Mouse (Mus musculus) urinary bladder, postnatal 4 days (tissue): Measurements from ENCODE around the gene Cenpi.

Experiments
- DNase-seq, 2 experiments: peaks; one replicate each; pipeline ENCODE4 v3.0.0; 2021 to 2022; ENCODE audit warnings: low spot score in 2 of 2

Gene Cenpi

GRCm38 (mm10) chrX:134362156-134362555 is 54.3 kb downstream of the Cenpi start:
- DNase-seq: no peak

GRCm38 (mm10) chrX:134365421-134365820 is 57.5 kb downstream of the Cenpi start:
- no peak for DNase-seq

GRCm38 (mm10) chrX:134366547-134366946 is 58.7 kb downstream of the Cenpi start:
- no peak for DNase-seq

GRCm38 (mm10) chrX:134371279-134371678 is 63.4 kb downstream of the Cenpi start:
- DNase-seq: no peak

- no peak for DNase-seq
These were observed 66.3 kb downstream of the Cenpi start for GRCm38 (mm10) chrX:134374190-134374589.

GRCm38 (mm10) chrX:134384896-134385295 is 77.0 kb downstream of the Cenpi start:
- no peak for DNase-seq

- DNase-seq: no peak
These were observed 91.1 kb downstream of the Cenpi start for GRCm38 (mm10) chrX:134398972-134399371.

GRCm38 (mm10) chrX:134403863-134404583 is 96.1 kb downstream of the Cenpi start, which contains the start of gene Drp2:
TSS of gene Drp2 (plus strand) at chrX:134404551.
- DNase-seq: no peak

GRCm38 (mm10) chrX:134404584-134404955 is 96.7 kb downstream of the Cenpi start:
- DNase-seq: no peak

GRCm38 (mm10) chrX:134409354-134409900 is 101.5 kb downstream of the Cenpi start:
- no peak for DNase-seq

GRCm38 (mm10) chrX:134412096-134412495 is 104.2 kb downstream of the Cenpi start:
- no peak for DNase-seq
